Mouse (Mus musculus): Measurements from ENCODE around the gene Nudt19.
"Not testable (repeated sequence)": the region's sequence is repeated elsewhere in the genome, so short reads cannot be mapped to it uniquely, and the experiment has no call there.

The Nudt19 gene

DNA sequence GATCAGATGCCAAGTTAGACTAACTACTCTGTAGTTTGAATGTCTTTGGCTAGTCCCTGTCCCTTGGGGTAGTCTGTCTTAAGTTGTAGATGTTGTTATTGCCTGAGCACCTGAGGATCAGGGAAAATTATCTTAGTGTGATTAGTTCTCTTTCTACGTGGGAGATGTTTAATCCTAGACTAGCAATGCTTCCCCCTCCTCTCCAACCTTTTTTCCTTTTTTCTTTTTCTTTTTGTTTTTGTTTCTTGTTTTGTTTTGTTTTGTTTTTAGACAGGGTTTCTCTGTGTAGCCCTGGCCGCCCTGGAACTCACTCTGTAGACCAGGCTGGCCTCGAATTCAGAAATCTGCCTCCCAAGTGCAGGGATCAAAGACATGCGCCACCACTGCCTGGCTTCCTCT is at the start of gene Nudt19:
Gene Nudt19 (minus strand): TSS at position 100 of the 399 bp plus-strand sequence.
- DNase-seq (ENCODE audit: low spot score) = no peak

DNA sequence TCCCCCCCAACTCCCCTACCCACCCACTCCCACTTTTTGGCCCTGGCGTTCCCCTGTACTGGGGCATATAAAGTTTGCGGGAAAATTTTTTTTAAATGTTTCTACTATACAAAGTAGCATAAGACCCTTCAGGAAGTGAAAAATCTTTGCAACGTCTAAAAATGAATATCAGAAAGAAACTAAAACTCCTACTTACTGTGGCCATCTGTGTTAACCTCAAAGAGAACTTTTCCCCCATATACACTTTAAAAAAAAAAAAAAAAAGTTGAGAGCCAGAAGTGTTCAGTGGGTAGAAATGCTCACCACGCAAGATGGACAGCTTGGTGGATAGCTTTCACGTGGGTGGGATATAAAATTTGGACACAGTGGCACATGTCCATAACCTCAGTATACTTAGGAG is 46.7 kb upstream of the Nudt19 start:
- no peak for DNase-seq (ENCODE audit: low spot score)

GRCm38 (mm10) chr7:35601106-35601505 is 45.0 kb upstream of the Nudt19 start:
- DNase-seq (ENCODE audit: low spot score) = no peak

DNA sequence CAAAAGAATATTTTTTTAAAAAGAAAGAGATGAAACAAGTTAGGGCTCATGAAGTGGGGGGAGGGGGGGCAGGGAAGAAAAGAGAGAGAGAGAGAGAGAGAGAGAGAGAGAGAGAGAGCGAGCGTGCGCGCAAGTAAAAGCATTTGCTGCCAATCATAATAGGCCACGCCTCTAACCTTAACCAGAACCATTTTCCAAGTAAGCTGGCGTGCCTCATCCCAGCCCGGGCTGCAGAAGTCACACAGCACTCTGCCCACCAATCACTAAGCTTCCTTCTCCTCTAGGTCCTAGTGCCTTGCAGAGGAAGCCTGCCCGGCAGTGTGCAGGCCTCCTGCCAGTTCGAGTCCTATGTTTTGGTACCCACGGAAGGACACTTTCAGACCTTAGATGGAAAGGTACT is 43.9 kb upstream of the Nudt19 start:
- no peak for DNase-seq (ENCODE audit: low spot score)

DNA sequence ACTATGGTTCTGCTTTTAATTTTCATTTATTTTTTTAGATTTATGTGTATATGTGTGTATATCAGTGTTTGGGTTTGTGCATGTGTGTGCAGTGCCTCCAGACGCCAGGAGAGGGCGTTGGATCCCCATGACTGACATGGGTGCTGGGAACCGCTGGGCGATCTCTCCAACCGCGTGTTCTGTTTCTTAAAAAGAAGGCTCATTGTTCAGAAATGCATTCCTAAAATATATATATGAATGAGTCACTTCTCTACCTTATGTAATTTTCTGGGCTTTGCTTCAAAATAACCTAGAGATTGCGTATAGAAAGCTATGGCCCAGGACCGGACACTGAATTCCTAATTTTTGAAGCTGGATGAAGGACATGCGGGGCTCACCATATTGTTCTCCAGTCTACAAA is 43.4 kb upstream of the Nudt19 start:
- no peak for DNase-seq (ENCODE audit: low spot score)

GRCm38 (mm10) chr7:35594311-35594710 is 38.2 kb upstream of the Nudt19 start:
- no peak for DNase-seq (ENCODE audit: low spot score)

GRCm38 (mm10) chr7:35590731-35591191 is 34.7 kb upstream of the Nudt19 start:
- DNase-seq (ENCODE audit: low spot score) = no peak

DNA sequence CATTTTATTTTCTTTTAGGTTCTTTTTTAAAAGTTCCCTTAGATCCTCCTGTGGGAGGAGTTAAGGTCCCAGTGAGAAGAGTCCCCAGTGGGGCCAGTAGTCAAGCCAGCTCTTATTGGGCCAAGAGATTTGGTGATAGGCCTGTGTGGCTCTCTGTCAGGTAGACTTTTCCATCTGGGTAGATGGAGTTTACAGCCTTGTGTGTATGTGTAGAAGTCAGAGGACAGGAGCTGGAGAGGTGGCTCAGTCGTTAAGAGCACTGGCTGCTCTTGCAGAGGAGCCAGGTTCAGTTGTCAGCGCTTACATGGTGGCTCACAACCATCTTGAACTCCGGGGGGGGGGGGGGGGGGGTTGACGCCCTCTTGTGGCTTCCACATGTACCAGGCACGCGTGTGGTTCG is 33.4 kb upstream of the Nudt19 start:
- DNase-seq (ENCODE audit: low spot score) = no peak

- DNase-seq (ENCODE audit: low spot score) = no peak
Observed at GRCm38 (mm10) chr7:35588680-35589428, 32.8 kb upstream of the Nudt19 start.

DNA sequence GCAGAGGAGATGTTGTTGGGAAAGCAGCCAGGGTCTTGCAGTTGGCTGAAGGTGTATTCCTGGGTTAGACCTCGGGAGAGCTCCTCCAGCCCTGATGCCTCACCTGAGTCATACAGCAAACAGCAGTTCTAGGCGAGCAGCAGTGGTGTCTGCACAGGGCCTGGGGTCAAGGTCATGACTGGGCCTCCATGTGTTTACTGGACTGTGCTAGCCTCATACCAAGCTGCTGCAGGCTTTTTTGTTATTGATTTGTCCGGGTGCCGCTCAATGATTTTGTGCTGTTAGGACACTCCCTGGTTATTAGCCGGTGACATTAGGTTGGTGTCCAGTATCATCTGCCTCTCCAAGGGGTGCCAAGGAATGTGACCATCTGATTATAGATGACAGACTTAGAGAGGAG is 31.6 kb upstream of the Nudt19 start:
- DNase-seq (ENCODE audit: low spot score) = no peak

DNA sequence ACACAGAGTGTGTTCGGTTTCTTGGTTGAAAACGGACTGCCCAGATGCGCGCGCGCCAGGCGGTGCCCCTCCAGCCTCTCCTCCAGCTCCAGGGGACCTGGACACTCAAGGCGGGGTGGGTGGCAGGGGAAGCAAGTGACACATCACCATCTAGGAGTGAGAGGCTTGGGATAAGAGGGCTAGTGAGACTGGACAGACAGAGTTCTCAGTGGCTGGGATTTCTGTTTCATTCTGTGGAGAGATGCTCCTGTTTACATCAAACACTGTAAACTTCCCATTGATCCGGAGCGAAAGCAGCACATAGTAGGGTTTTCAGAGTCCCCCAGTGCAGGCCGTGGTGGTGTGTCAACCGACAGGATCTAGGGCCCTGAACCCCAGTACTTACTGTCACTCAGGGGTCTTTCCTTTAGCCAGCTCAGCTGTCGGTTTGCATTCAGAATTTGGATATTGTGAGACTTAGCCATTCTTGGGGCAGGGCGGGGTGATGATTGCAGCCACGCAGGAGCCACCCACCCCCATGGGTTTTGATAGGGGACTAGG is 30.9 kb upstream of the Nudt19 start:
- no peak for DNase-seq (ENCODE audit: low spot score)

DNA sequence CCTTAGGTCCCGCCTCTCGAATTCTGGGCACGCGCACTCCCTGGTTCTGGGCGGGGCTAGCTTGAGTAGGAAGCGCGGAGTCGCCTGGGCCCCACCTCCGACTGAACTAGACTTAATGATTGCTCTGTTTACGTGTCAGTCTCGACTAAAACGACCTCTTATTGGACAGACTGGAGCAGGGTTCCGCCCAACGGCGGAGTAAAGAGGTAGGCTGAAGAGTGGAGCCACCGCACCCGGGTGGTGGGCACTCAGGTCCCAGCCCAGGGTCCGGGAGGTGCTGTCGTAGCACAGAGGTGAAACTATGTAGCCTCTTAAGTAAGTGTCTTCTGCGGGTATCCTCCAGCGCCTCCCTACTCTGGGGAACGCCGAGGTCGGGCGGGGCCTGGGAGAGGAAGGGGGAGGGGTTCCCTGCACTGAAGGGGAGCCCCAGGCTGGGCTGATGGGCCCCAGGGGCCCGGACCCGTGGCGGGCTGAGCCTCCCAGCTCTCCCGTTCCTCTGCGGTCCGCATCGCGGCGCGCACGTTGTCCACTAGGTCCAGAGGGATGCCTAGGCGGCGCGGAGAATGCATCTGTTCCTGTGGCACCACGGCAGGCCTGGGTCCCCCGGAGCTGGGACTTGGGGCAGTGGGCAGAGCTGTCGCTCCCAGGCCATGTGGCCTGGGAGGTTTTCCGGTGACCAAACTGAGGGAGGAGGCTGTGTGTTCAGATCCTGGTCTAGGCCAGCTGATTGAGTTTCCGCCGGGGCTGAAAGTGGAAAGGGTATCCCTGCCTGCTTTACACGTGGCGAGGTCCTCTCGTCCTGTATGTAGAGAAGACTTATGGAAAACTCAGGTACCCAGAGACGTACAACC is 30.2 kb upstream of the Nudt19 start, which contains the start of gene Ankrd27:
Gene Ankrd27 (plus strand): TSS at position 190 of the 851 bp plus-strand sequence.
- peak; percentile 92 for DNase-seq (ENCODE audit: low spot score)

GRCm38 (mm10) chr7:35585191-35586054 is 29.3 kb upstream of the Nudt19 start, which contains the start of gene Rgs9bp:
Gene Rgs9bp, minus strand, starts transcription at chr7:35585582.
- peak; percentile 52 for DNase-seq (ENCODE audit: low spot score)

DNA sequence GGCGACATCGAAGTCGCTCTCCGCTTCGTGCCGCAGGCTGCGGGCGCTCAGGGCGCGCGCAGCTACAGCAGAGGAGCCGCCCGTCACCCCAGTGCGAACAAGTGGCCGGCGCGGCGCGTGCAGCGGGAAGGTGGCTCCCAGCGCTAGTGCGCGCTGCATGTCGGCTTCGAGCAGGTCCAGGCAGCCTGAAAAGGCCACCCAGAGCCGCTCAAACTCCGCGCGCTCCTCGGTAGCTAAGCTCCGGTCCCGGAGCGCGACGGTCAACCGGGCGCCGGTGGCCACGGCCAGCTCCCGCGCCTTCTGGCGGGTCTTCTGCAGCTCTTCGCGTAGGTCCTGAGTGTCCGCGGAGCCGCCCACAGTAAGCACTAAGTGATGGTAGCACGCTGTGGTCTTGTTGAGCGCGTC is 28.7 kb upstream of the Nudt19 start:
- peak; percentile 26 for DNase-seq (ENCODE audit: low spot score)

DNA sequence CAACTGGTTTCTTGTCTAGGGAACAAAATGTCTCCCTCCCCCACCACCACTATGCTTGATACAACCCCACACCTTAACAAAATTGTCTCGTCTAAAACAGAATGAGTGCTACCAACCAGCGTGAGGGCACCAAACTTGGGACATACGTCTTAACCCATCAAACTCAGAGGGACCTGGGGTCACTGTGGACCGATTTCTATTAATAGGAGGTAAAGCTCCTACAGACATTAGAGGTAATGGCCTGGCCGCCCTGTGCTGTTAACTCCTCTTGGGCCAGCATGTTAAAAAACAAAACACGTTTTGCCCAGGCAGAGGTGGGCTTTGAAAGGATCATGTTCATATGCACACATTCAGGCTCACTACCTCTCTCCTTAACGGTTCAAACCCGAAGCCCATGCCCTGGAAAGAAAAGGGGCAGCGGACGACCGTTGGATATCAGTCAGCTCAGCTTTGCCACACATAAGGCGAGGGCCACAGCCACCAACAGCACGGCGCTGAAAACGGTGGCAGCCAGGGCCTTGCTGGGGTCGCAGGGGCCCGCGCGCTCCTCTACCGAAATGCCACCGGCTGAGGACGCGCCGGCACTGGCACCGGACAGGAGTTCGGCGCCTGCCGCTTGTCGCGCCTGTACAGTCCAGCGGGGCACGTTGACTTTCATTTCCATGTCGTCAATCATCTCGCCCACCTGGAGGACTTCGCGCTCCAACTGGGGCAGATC is 28.1 kb upstream of the Nudt19 start:
- DNase-seq (ENCODE audit: low spot score) = no peak

DNA sequence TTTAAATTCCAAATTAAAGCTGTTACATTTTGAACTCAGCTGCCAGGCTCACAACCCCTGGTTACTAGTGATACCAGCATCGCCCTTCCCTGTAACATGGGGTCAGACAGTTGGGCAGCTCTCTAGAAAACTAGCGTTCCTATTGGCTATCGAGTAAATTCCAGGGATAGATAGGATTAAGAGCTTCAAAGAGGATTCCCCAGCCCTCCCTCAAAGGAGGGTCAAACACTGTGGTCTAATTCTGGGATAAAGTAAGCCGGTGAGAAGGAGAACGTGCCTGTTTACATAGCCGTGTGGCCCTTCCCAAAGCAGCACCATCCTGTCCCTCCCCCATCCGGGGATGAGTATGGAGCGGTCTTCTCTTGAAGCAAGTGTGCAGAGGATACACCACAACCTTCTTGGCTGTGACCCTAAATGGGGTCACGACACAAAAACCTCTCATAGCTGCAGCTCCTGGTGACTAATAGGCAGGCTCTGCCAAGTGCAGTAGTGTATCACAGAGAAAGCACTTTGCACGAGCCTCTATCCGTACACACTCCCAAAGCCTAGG is 27.4 kb upstream of the Nudt19 start:
- DNase-seq (ENCODE audit: low spot score) = no peak

GRCm38 (mm10) chr7:35582719-35583118 is 26.6 kb upstream of the Nudt19 start:
- no peak for DNase-seq (ENCODE audit: low spot score)

DNA sequence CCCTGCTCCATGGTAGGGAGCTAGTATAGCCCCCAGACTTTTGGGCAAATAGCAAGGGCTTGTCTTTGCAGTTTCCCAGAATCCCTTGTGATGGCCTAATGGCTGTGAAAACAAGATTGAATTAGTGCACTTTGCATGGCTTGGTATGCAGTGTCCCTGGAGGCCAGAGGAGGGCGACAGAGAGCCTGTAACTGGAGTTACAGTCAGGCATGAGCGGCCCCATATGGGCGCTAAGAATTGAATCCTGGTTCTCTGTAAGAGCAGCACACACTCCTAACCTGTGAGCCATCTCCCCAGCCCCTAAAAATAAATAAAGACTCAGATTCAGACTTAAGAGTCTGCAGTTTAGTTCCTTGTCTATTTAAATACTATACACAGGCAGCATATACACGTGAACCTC is 23.7 kb upstream of the Nudt19 start:
- peak; percentile 29 for DNase-seq (ENCODE audit: low spot score)

DNA sequence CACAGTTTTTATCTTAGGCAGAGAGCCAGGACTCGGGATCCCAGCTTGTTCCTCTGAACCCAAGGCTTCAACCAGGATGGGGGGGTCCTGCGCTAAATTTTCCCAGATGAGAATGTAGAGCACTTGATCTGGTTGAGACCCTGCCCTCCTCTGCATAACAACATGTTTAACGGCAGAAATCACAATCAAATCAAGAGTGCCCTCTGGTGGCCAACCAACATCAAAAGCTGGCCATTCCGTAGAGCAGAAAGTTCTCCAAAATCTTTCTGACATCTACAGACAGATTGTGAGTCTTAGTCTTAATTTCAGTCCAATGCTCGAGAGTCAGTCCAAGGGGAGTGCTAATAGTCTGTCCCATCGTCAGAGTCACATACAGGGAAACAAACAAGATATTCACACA is 14.8 kb upstream of the Nudt19 start:
- DNase-seq (ENCODE audit: low spot score) = not testable (repeated sequence)

DNA sequence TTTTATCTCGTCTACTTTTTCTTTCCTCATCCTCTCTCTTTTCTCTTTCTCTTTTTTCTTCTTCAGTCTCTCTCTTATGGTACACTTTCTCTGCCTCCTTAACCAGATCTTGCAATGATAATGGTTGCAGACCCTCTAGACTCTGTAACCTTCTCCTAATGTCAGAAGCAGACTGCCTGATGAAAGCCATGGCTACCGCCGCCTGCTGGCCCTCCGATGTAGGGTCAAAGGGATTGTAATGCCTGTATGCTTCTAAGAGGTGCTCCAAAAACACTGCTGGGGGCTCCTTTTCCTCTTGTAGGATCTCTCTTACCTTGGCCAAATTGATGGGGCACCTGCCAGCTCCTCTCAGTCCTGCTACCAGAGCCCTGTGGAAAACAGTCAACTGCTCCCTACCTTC is 13.6 kb upstream of the Nudt19 start:
- DNase-seq (ENCODE audit: low spot score) = not testable (repeated sequence)

GRCm38 (mm10) chr7:35565965-35566364 is 9.9 kb upstream of the Nudt19 start:
- DNase-seq (ENCODE audit: low spot score) = not testable (repeated sequence)

All from ovary, postnatal 36 days (tissue).